Mouse (Mus musculus) spleen, postnatal 0 days (tissue): ENCODE measurements around the gene Lrrn2. TPM values are rescaled to one million over a fixed set of nuclear protein-coding genes. Genes with fewer than 3 reads are reported as not detected.

Experiments used
- polyA plus RNA-seq: library from polyadenylated mRNA; unstranded; fragments of >200 nt; fragmentation: Nextera tagmentation; extraction: Ambion mirVana; gene quantifications from 2 replicates; pipeline ENCODE4 v1.2.1, GENCODE M21; 2015

Lrrn2 gene
- polyA plus RNA-seq: 1.8 and 2.1 TPM in 2 replicates

GRCm38 (mm10) chr1:132880161-132881005, at the start of gene Lrrn2:
Lrrn2 (plus strand) TSS chr1:132880273.

Other genes starting within 250 kb of the Lrrn2 start
- gene Nfasc, start 138.5 kb upstream of the Lrrn2 start, polyA plus RNA-seq: 0.38 and 0.48 TPM in 2 replicates
- gene Mdm4, start 150.3 kb downstream of the Lrrn2 start, polyA plus RNA-seq: 19.3 and 23.8 TPM in 2 replicates
- gene Pik3c2b, start 165.4 kb downstream of the Lrrn2 start, polyA plus RNA-seq: 1.9 and 2.7 TPM in 2 replicates